Mouse (Mus musculus) lung, postnatal 0 days (tissue): ENCODE results near the gene Eef1a1.

Experiments used
- CTCF ChIP-seq: IDR thresholded peaks from 2 replicates; pipeline ENCODE4 v1.5.1; 2016; ENCODE audit warnings: antibody characterized with exemption, mild to moderate bottlenecking
- EP300 ChIP-seq: IDR thresholded peaks from 2 replicates; pipeline ENCODE4 v1.6.1; 2016; ENCODE audit warnings: antibody characterized with exemption, mild to moderate bottlenecking, control low read depth

DNA sequence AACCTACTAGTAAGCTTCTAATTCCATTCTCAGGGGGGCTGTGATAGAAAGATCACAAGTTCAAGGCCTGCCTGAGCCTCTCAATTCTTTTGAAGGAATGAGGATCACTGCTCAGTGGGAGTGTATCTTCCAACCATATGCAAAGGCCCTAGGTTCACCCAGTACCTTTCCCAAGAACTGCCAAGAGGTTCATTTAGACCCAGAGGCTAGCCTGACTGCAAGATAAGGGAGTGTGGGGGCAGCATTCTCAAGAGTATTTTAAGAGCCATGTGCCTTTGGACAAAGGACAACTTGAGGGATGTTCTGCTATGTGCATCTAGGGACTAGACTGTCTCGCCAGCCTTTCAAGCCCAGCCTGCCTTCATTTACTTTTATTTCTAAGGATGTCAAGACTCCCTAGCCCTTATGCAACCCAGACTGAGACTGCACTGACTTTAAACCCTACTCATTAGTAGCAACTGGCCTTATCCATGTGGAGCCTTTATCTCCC lies 12.4 kb downstream of the Eef1a1 start:
- TF ChIP-seq CTCF = 0 out of 2 replicates have a peak, but pooled peaks have one; percentile 8
- no peak for TF ChIP-seq EP300
